Mouse (Mus musculus): Measurements from ENCODE around the gene Stx12. TPM values are rescaled to one million over a fixed set of nuclear protein-coding genes. Genes with fewer than 3 reads are reported as not detected.
A peak's percentile ranks its signal among the peaks of the same experiment; 100 is the strongest.

The Stx12 gene
- polyA plus RNA-seq, 1 experiment from 2014 or later, result 67.4 TPM

DNA sequence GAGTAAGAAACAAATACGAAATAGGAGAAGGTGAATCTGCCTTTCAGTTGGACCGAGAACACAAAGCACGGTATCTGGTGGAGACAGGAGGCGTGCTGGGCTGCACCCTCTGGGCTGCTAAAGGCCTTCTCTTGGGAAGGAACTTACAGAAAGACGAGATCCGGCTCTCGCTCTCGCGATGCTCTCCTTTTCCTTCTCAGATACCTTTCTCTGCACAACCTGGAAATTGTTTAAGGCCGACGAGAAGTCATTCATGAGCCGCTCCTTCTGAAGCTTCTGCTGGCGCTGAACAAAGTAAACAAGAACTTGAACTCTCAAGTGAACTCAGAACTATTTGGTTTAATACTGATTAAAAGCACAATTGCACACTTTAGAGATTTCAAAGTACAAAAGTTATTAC lies 21.3 kb downstream of the Stx12 start:
- peaks cover 80% of the 10 kb centered on the region for H3K36me3 ChIP-seq (ENCODE audit: insufficient read depth)
- no peaks in the 10 kb centered on the region for H3K27me3 ChIP-seq (ENCODE audit: insufficient read depth, low read length)
- H3K9me3 ChIP-seq (ENCODE audit: low read depth, low read length), result no peaks in the 10 kb centered on the region
- TF ChIP-seq CTCF (IDR thresholded peaks at IDR 0.05; ENCODE audit: low read depth), result no peak
- no peak overlapping the region for H3K4me3 ChIP-seq (ENCODE audit: low read depth, low read length)
- WGBS, result 66% methylated on average over 13 of the region's 13 CpGs
- ATAC-seq (ENCODE audit: insufficient read depth) (no peak), DNase-seq (peak; percentile 55)
- no peak overlapping the region for H3K27ac ChIP-seq (ENCODE audit: low read depth)
- no peak overlapping the region for H3K9ac ChIP-seq
- no peak overlapping the region for H3K4me2 ChIP-seq
- no peaks in the 10 kb centered on the region for H3K4me1 ChIP-seq (ENCODE audit: insufficient read depth)

DNA sequence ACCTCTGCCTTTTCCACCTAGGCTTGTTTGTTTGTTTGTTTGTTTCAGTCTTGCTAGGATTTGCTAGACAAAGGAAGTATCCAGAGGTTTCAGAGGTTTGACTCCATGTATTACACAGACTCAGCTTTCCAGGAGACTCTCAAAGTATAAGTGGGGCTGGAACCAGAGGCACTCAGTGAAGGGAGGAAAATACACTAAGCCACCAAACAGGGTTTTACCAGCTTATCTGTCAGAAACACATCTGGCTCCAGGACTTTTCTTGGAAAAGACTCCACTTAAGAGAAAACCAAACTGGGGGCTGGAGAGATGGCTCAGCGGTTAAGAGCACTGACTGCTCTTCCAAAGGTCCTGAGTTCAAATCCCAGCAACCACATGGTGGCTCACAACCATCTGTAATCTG lies 23.4 kb downstream of the Stx12 start:
- no peak for DNase-seq
- no peak for ATAC-seq (ENCODE audit: insufficient read depth)
- Histone ChIP-seq H3K27me3 (ENCODE audit: insufficient read depth, low read length) (no peaks in the 10 kb centered on the region), H3K9me3 (ENCODE audit: low read depth, low read length) (no peaks in the 10 kb centered on the region), H3K27ac (ENCODE audit: low read depth) (no peak overlapping the region), H3K4me2 (no peak overlapping the region), H3K4me3 (ENCODE audit: low read depth, low read length) (no peak overlapping the region), H3K36me3 (ENCODE audit: insufficient read depth) (peaks cover 79% of the 10 kb centered on the region), H3K9ac (no peak overlapping the region), H3K4me1 (ENCODE audit: insufficient read depth) (no peaks in the 10 kb centered on the region)
- no peak for TF ChIP-seq CTCF (IDR thresholded peaks at IDR 0.05; ENCODE audit: low read depth)
- WGBS, result 80% methylated on average over 1 of the region's 1 CpGs

DNA sequence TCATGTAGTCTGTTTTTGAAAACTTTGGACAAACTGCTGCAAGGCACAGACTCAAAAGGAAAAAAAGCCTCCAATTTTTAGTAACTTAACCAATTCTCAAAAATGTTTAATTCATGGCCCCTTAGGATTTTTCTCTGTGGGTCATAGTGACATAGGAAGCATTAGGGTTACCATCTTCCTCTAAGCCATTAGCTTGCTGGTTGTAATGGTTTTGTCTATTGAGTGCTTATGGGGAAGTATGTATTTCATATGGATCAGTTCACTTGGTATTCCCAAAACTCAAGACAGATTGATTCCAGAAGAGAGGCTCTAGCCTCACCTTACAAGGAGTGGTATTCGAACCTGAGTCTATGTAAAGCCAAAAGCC lies 40.6 kb downstream of the Stx12 start:
- ATAC-seq (ENCODE audit: insufficient read depth), result no peak
- DNase-seq, result no peak
- Histone ChIP-seq H3K4me3 (ENCODE audit: low read depth, low read length) (peak overlapping the region; percentile 93), H3K9me3 (ENCODE audit: low read depth, low read length) (no peaks in the 10 kb centered on the region), H3K4me1 (ENCODE audit: insufficient read depth) (no peaks in the 10 kb centered on the region), H3K9ac (peak overlapping the region; percentile 88), H3K27me3 (ENCODE audit: insufficient read depth, low read length) (no peaks in the 10 kb centered on the region), H3K36me3 (ENCODE audit: insufficient read depth) (peaks cover 19% of the 10 kb centered on the region), H3K27ac (ENCODE audit: low read depth) (peak overlapping the region; percentile 75; the same call in 1 of the 2 replicates), H3K4me2 (peak overlapping the region; percentile 65)
- 81% methylated on average over 1 of the region's 1 CpGs for WGBS
- no peak for TF ChIP-seq CTCF (IDR thresholded peaks at IDR 0.05; ENCODE audit: low read depth)

DNA sequence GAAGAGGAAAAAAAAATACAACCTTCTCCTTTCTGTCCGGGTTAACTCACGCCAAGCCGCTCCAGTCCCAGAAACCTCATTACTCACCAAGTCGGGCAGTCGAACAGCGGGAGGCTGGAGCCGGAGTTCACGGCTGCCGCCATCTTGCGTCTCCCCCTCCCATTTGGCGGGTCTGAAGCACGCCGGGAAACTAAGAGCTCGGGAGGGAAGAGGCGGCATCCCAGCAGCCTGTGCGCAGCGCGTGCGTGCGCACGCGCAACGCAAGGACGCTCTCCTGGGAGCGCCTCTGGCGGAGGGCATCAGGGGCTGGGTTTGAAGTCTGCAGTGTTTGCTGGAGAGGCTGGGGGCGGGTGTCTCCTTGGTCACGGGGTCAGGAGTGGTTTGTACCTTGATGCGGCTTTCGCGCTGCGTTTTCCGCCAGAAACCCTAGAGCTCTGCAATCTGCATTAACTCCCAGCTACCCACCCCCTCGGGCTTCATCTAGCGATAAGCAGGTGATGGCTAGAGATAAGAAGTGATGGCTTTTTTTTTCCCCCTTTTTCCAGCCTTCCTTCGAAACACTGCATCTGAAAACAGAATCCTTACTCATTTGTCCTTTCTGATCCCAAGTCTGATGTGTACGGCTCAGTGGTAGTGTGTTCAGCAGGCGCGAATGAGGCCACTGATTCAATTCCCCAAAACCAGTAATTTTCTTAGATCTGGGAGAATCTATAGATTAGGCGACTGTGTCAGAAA lies 41.2 kb downstream of the Stx12 start, which contains the start of gene Ppp1r8:
Ppp1r8 (minus strand) TSS at position 200 of the 735 bp plus-strand sequence.
- ATAC-seq (ENCODE audit: insufficient read depth) (peak; percentile 100), DNase-seq (peak; percentile 97)
- WGBS, result 1% methylated on average over 40 of the region's 40 CpGs
- Histone ChIP-seq H3K4me1 (ENCODE audit: insufficient read depth) (no peaks in the 10 kb centered on the region), H3K36me3 (ENCODE audit: insufficient read depth) (peaks cover 25% of the 10 kb centered on the region), H3K4me2 (peak within 1 kb of the TSS; percentile 65), H3K9me3 (ENCODE audit: low read depth, low read length) (no peaks in the 10 kb centered on the region), H3K9ac (peak within 1 kb of the TSS; percentile 88), H3K4me3 (ENCODE audit: low read depth, low read length) (peak within 1 kb of the TSS; percentile 93), H3K27ac (ENCODE audit: low read depth) (peak within 1 kb of the TSS; percentile 75), H3K27me3 (ENCODE audit: insufficient read depth, low read length) (no peaks in the 10 kb centered on the region)
- TF ChIP-seq CTCF (IDR thresholded peaks at IDR 0.05; ENCODE audit: low read depth), result peak; percentile 68

DNA sequence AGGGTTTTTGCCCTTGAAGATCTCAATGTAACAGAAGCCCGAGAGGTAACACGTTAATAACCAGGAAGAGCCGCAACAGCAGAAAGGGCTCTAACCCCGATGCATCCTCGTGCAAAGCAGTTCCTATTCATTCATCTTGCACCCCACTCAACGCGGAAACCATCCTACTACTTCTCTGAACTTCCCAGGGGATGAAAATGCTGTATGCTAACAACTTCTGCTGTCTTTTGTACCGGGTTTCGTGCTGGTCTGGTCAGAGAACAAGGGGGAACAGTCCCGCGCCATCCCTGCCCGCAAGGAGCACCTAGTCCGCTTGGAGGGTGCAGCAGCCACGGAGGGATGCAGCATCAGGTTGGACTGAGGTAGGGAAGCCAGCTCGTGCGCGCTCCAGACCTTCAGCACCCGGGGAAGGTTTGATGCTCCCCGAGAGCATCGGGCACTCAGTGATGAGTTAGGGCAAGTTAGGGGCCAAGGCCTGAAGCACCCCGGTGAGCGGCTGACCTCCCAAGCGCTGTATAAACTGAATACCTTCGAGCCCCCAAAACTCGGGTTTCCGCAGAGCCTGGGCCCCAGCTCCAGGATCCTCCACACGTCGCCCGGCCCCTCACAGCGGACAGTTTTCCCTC lies 41.9 kb downstream of the Stx12 start:
- no peak for TF ChIP-seq CTCF (IDR thresholded peaks at IDR 0.05; ENCODE audit: low read depth)
- no peaks in the 10 kb centered on the region for H3K9me3 ChIP-seq (ENCODE audit: low read depth, low read length)
- peak overlapping the region; percentile 93 for H3K4me3 ChIP-seq (ENCODE audit: low read depth, low read length)
- H3K36me3 ChIP-seq (ENCODE audit: insufficient read depth), result peaks cover 32% of the 10 kb centered on the region
- 0 out of 2 replicates have a peak, but pooled peaks have one; percentile 25 for ATAC-seq (ENCODE audit: insufficient read depth)
- under 1% methylated on average over 30 of the region's 30 CpGs for WGBS
- no peaks in the 10 kb centered on the region for H3K4me1 ChIP-seq (ENCODE audit: insufficient read depth)
- H3K4me2 ChIP-seq, result peak overlapping the region; percentile 65
- peak; percentile 37 for DNase-seq
- peak overlapping the region; percentile 88 for H3K9ac ChIP-seq
- no peaks in the 10 kb centered on the region for H3K27me3 ChIP-seq (ENCODE audit: insufficient read depth, low read length)
- H3K27ac ChIP-seq (ENCODE audit: low read depth), result peak overlapping the region; percentile 75

DNA sequence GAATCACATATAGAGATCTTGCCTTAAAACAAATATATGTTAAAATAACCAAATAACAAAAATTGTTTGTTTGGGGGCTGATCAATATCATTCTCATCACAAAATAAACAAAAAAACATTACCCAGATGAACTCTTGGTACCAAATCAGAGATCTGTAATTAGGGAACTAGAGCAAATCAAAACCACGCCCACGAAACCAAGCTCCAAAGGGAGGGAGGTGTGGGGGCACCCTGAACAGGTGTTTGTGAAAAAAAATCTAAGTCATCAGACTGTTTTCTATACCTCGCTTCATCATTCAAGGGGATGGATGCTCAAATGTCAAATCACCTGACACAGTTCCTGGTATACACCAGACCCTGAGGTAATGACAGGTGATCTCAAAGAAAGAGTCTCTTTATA lies 42.8 kb downstream of the Stx12 start:
- H3K4me2 ChIP-seq, result peak overlapping the region; percentile 65
- ATAC-seq (ENCODE audit: insufficient read depth) (no peak), DNase-seq (no peak)
- WGBS, result 78% methylated on average over 3 of the region's 3 CpGs
- H3K9ac ChIP-seq, result peak overlapping the region; percentile 88
- no peaks in the 10 kb centered on the region for H3K4me1 ChIP-seq (ENCODE audit: insufficient read depth)
- H3K27me3 ChIP-seq (ENCODE audit: insufficient read depth, low read length), result no peaks in the 10 kb centered on the region
- no peaks in the 10 kb centered on the region for H3K9me3 ChIP-seq (ENCODE audit: low read depth, low read length)
- TF ChIP-seq CTCF (IDR thresholded peaks at IDR 0.05; ENCODE audit: low read depth), result no peak
- H3K36me3 ChIP-seq (ENCODE audit: insufficient read depth), result peaks cover 41% of the 10 kb centered on the region
- peak overlapping the region; percentile 93 for H3K4me3 ChIP-seq (ENCODE audit: low read depth, low read length)
- no peak overlapping the region for H3K27ac ChIP-seq (ENCODE audit: low read depth)

DNA sequence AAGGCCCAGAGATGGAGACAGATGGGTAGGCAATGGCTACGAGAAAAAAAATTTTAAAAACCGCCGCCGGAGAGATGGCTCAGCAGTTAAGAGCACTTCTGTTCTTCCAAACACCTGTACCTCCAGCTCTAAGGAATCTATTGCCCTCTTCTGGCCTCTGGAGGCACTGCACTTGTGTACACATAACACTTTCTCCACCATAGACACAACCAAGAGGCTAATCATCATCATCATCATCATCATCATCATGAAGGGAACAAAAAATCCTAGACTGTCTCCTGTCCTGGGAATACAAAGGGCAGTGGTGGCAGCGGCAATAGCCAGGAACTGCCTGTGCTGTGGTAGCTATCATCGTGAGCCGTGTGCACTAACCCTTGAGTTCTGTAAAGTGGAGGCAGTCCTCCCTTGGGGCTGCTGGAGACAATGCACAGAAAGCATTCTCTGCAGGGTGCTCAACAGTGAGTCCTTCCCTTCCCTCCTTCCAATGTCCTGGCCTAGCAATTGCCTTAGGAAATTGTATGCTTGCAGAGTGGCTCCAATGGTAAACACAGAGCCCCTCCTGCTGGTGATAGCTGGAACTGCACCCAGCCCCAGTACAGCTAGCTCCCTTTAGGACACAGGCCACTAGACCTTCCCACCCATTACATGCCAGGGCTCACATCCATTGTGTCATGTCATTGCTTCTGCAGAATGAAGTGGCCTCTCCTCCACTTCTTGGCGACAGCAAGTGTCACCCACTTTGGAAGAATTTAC lies 60.5 kb downstream of the Stx12 start:
- DNase-seq (peak; percentile 87), ATAC-seq (ENCODE audit: insufficient read depth) (peak; percentile 49; the same call in 1 of the 2 replicates)
- Histone ChIP-seq H3K36me3 (ENCODE audit: insufficient read depth) (peaks cover 38% of the 10 kb centered on the region), H3K27me3 (ENCODE audit: insufficient read depth, low read length) (no peaks in the 10 kb centered on the region), H3K9me3 (ENCODE audit: low read depth, low read length) (no peaks in the 10 kb centered on the region; the same call in 1 of the 2 replicates), H3K27ac (ENCODE audit: low read depth) (no peak overlapping the region), H3K4me2 (no peak overlapping the region), H3K4me1 (ENCODE audit: insufficient read depth) (no peaks in the 10 kb centered on the region), H3K9ac (no peak overlapping the region), H3K4me3 (ENCODE audit: low read depth, low read length) (no peak overlapping the region)
- 70% methylated on average over 8 of the region's 8 CpGs for WGBS
- peak; percentile 91 for TF ChIP-seq CTCF (IDR thresholded peaks at IDR 0.05; ENCODE audit: low read depth)
